Mouse (Mus musculus) lung, postnatal 36 days (tissue): ENCODE results near the gene Trib3.
A peak's percentile ranks its signal among the peaks of the same experiment; 100 is the strongest.
"Not testable (repeated sequence)": the region's sequence is repeated elsewhere in the genome, so short reads cannot be mapped to it uniquely, and the experiment has no call there.

Source experiments
- DNase-seq: peaks from one replicate; pipeline ENCODE4 v3.0.0; 2022; ENCODE audit warnings: mixed read lengths

Trib3 gene

GRCm38 (mm10) chr2:152343329-152344213 is at the start of gene Trib3:
Gene Trib3 (minus strand): TSS chr2:152344032.
- peak; percentile 92 for DNase-seq

DNA sequence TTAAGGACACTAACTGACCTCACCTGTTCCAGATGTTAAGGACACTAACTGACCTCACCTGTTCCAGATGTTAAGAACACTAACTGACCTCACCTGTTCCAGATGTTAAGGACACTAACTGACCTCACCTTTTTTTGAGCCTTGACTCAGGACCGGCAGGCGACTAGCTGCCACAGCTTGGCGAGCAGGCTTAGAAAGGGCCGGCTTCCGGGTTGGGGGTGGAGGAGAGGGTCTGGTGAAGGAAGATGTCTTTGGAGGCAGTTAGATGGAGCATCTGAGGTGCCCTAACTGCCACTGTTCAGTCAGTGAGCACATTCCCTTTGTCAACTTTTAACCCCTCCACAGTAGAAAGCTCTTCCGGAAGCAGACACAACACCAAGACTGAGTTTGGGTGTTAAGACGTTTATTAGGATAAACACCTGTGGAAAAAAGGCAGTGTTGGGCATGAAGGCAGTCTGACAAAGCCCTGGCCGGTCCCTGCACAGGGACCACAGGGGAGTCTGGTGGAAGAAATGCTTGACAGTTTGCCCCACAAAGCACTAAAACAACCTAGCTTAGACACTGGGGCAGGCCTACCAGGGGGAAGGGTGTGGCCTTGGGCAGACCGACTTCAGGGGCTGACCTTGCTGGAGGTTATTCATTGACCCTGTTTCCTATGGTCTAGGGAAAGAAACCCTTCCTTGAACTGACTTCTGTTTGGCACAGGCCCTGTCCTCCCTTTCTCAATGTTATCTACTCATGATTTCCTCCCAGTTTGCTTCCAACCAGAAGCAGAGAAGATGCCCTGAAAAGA is 49.6 kb upstream of the Trib3 start:
- DNase-seq, result no peak

DNA sequence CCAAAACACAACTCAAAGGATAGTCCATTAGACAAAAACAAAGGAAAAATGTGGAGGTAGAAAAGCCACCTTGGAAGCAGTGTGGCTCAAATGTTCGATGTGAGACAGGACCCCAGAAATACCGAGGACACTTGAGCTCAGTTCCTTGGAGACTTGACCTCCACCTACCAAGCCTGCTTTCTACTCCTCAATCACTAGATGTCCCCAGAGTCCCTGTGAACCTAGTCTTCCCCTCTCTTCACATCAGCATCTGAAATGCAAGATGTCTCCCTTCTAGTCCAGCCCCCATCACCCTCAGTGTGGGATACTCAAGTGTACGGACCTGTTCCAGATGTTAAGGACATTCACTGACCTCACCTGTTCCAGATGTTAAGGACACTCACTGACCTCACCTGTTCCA is 49.0 kb upstream of the Trib3 start:
- peak; percentile 75 for DNase-seq

- DNase-seq, result no peak
Measured at GRCm38 (mm10) chr2:152384191-152384590, 40.4 kb upstream of the Trib3 start.

- no peak for DNase-seq
Measured at GRCm38 (mm10) chr2:152376345-152376741, 32.5 kb upstream of the Trib3 start, which contains the start of gene Nrsn2. Gene Nrsn2 (minus strand): TSS chr2:152376638.

- no peak for DNase-seq
Measured at GRCm38 (mm10) chr2:152375652-152376344, 32.0 kb upstream of the Trib3 start.

GRCm38 (mm10) chr2:152373547-152373946 is 29.7 kb upstream of the Trib3 start:
- no peak for DNase-seq

DNA sequence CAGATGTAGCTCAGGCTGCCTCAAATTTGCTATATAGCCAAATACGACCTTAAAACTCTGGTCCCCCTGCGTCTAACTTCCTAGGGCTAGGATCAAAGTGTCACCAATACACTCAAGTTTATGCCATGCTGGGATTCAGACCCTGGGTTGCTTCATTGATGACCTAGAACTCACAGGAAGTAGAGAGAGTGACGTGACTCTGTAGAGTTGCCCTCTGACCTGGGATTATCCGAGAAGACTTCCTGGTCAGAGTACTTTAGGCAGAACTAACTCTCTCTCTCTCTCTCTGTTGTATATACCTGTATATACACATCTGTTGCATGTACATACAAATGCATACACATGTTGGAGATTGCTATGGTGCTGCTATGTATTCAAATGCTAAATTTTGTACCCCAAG is 28.8 kb upstream of the Trib3 start:
- no peak for DNase-seq

DNA sequence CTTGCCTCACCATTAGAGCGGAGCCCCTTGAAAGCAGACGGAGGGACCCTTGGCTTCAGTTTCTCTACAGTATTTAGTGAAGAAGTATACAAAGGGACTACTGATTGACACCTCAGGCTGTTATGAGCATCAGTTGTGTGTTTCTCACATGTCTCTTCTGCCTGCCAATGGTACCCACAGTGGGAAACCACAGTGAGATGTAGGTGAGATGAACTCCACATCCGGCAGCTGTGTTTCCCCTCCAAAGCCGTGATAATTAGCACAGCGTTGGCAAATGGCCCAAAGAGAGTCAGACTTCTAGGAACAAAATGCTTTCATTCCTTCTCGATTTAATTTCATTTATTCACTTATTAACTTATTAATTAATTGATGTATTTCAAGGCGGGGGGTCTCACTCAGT is 28.3 kb upstream of the Trib3 start:
- DNase-seq, result no peak

- DNase-seq, result peak; percentile 75
Measured at GRCm38 (mm10) chr2:152368532-152369140, 24.8 kb upstream of the Trib3 start.

DNA sequence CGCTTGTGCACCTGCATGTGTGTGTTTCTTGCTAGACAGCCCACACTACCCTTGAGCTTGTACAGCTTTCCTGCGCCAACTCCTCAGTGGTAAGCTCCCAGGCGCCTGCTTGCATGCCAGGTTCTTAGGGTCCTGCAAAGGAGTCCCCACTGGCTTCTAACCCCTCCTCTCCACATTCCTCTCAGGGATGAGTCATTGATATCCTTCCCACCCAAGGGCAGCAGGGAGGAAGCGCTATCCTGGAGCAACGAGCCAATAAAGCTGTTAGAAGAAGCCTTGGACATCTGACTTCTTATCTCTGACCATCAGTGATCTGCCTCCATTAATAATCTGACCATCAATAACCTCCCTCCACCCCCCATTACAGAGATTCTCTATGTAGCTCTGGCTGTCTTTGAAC is 24.1 kb upstream of the Trib3 start:
- no peak for DNase-seq

DNA sequence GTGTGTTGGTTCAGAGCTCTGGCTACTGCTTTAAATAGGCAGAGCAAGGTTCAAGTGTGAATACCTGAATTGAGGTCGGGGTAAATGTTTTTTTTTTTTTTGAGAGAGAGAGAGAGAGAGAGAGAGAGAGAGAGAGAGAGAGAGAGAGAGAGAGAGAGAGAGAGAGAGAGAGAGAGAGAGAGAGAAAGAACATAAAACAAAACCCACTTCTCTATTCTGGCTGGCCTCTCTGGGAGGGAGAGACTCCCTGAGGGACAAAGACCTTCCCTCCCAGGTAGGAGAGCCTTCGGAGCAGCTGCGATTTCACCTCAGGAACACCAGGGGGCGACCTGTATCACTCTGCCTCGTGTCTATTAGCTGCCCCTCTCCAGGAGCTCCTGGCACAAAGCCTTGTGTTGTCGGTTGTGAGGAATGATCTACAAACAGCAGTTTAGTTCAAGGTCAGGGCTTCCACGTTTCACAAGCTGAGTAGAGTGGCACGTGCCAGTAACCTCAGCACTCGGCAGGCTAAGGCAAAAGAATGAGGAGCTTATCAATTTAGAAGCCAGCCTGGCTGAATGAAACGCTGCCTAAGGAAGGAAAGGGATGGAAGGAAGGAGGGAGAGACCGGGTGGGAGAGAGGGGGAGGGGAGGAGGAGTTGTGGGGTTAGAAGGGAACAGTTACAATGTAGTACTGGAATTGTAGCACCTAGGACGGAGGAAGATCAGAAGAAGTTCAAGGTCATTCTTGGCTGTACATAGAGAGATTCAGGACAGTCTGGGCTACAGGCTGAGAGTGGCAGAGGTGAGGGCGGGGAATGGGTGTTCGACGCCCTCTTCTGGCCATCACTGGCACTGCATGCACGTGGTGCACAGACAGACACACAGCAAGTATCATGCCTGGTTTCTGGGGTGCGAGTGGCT is 19.7 kb upstream of the Trib3 start:
- DNase-seq, result peak; percentile 91

GRCm38 (mm10) chr2:152361193-152361592 is 17.4 kb upstream of the Trib3 start:
- DNase-seq, result no peak

- peak; percentile 94 for DNase-seq
Measured at GRCm38 (mm10) chr2:152360271-152360775, 16.5 kb upstream of the Trib3 start.

DNA sequence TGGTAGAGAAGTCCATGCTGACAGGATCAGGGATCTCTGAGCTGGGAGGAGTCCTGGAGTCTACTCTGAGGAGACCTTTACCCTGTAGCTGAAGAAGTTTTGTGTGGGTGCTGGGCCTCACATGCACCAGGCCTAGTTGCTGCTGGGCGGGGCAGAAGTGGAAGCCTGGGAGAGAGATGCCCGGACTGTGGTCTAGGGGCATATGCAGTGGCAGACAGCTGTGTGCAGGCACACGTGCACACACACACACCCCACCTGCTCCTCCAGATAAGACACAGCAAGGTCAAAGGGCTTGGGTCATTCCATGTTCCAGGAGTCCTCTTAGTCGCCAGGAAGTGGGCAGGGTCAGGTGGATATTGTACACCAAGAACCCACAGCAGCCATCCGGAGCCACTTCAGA is 15.8 kb upstream of the Trib3 start:
- DNase-seq, result peak; percentile 43

- DNase-seq, result not testable (repeated sequence)
Measured at GRCm38 (mm10) chr2:152358977-152359376, 15.1 kb upstream of the Trib3 start.

- no peak for DNase-seq
Measured at GRCm38 (mm10) chr2:152357254-152357653, 13.4 kb upstream of the Trib3 start.

DNA sequence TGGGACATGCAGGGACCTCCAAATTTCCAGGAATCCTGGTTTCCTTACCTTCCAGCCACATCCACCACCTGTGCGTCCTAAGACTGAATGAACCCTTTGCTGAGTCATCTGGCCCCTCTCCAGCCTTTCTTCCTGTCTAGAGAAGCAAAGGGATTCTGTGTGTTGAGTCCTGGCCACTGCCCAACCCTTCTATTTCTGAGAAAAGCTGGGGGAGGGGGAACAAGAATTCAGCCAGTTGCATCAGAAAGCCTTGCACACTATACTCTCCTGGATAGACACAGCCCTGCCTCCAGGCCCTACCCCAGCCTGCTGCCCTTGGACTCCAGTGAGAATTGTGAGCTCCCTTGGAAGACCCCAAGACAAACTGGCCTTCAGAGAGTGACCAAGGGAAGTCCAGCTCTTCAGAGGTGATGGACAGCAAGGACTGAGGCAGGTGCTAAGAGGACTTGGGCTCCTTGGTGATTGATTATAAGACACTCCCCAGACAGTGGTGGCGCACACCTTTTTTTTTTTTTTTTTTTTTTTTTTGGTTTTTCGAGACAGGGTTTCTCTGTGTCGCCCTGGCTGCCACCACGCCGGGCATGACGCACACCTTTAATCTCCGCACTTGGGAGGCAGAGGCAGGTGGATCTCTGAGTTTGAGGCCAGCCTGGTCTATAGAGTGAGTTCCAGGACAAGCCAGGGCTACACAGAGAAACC is 6.2 kb upstream of the Trib3 start:
- DNase-seq, result peak; percentile 87

GRCm38 (mm10) chr2:152349205-152349604 is 5.4 kb upstream of the Trib3 start:
- DNase-seq, result no peak

GRCm38 (mm10) chr2:152347722-152348121 is 3.9 kb upstream of the Trib3 start:
- DNase-seq, result no peak
